Mouse (Mus musculus) kidney, adult 9 months (tissue): ENCODE measurements around the gene Nfya.
A peak's percentile ranks its signal among the peaks of the same experiment; 100 is the strongest.

Source experiments
- DNase-seq: peaks from one replicate; pipeline ENCODE4 v3.0.0; 2022

Nfya gene

DNA sequence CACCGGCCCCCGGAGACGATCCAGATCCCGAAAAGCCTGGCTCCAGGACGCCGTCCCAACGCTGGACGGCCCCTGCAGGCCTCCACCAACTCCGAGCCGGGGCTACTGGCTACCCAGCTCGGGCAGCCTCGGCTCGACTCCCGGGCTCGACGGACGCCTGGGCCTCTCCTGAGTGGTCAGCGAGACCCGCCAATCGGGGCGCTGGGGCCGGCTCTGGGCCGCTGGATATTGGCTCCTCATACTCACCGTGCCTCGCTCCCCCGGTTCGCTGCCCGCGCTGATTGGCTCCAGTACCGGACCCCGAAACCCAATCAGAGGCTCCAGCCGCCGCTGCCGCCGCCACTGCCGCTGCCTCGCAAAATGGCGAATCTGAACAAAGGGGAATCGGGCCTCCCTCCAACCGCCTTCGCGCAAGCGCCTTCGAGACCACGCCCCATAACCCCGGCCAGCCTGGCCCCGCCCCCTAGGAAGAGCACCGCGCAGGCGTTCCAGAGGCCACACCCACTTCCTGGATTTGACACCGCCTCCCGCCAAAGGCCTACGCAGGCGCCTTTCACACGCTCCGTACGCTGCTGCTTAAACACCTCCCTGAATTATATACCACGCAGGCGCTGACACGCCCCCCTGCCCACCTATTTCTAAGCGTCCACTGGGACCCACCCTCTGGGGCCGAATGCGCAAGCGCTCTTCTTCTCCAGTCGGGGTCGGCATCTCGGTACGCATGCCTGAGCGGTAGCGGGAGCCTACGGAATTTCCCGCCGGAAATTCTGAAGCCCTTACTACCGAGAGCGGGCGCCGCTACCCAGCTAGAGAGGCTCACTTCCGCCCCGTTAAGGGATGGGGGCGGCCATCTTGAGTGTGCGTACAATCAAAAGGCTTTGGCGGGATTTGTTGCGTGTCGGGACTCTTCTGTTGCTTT lies at the start of gene Nfya, which contains the start of gene Oard1:
TSS of gene Nfya (minus strand) at position 527 of the 919 bp plus-strand sequence.
TSS of gene Oard1 (plus strand) at position 635 of the 919 bp plus-strand sequence.
- DNase-seq, result peak; percentile 100

GRCm38 (mm10) chr17:48457971-48458653 lies 48.4 kb upstream of the Nfya start:
- DNase-seq, result no peak

- no peak for DNase-seq
Measured at GRCm38 (mm10) chr17:48455955-48456354, 46.2 kb upstream of the Nfya start.

GRCm38 (mm10) chr17:48454688-48455087 lies 45.0 kb upstream of the Nfya start, which contains the start of gene Unc5cl:
Unc5cl (plus strand) TSS chr17:48454901.
- DNase-seq, result no peak

GRCm38 (mm10) chr17:48454190-48454589 lies 44.5 kb upstream of the Nfya start:
- DNase-seq, result no peak

DNA sequence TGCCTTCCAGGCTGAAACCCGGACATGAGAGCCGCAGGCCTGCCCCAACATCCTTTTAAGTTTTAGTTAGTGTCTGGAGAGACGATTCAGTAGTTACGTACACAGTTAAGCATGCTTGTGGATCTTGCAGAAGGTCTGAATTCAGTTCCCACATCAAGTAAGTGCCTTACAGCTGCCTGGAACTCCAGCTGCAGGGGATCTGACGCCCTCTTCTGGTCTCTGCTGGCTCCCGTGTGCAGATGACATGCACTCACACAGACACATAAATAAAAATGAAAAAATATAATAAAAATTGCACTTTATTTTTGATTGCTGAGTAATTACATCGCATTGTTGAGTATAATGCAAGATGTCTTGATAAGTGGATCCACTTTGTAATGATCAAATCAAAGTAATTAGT lies 43.8 kb upstream of the Nfya start:
- no peak for DNase-seq

- DNase-seq, result no peak
Measured at GRCm38 (mm10) chr17:48451753-48452444, 42.2 kb upstream of the Nfya start.

DNA sequence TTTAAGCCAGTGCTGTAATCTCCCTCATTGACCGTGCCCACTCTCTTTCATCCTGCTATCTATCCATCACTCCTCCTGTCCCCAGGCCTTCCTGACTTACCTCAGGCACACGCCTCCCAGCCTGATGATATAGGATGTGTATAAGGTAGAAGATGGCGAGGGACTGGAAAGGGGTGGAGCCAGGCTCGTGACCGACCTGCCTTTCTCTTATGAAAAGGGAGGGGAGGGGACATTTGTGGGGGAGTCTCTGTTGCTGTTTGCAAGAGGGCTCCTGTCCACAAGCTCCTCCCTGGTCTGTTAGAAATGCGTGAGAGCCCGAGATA lies 41.6 kb upstream of the Nfya start, which contains the start of gene Tspo2:
TSS of gene Tspo2 (minus strand) at position 170 of the 323 bp plus-strand sequence.
- DNase-seq, result no peak

GRCm38 (mm10) chr17:48450666-48451352 lies 41.1 kb upstream of the Nfya start:
- DNase-seq, result no peak

DNA sequence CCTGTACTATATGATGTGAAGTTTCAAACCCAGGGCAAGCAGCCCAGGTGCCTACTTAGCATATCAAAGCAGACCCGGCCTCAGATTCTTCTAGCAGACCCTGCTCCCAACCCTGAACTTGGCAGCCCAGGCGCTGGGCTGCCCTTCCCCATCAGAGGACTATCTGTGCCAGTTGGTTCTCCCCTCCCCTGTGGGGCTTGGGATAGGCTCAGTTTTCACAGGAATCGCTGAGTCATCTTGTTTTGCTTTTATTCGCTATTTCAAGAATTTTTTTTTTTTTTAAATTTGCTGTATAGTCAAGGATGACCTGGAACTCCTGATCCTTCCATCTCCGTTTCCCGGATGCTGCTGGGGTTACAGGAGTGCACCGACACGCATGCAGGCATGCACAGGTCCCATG lies 38.0 kb upstream of the Nfya start:
- DNase-seq, result no peak

GRCm38 (mm10) chr17:48443542-48444145 lies 33.9 kb upstream of the Nfya start:
- DNase-seq, result peak; percentile 76

GRCm38 (mm10) chr17:48442745-48443457 lies 33.2 kb upstream of the Nfya start:
- peak; percentile 82 for DNase-seq

DNA sequence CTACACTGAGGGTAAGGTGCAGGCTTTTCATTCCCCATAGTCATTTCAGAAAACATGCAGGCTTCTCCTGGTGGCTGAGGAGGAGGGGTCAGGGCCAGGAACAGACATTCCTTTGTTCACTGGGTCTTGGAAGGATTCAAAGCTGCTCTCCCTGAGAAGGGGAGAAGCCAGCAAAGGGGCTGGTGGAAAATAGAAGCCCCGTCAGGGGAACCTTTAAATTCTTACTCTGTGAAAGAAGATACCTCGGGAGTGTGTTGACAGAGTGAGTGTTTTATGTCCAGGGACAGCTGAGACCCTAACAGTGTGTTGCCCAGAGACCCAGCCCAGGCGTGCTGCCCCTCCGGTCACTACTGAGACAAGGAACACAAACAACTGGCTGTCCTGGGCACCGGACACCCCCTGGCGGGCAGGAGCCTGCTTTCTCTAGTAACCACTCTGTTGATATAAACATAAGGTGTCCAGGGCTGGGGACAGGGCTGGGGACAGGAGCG lies 27.8 kb upstream of the Nfya start:
- no peak for DNase-seq

DNA sequence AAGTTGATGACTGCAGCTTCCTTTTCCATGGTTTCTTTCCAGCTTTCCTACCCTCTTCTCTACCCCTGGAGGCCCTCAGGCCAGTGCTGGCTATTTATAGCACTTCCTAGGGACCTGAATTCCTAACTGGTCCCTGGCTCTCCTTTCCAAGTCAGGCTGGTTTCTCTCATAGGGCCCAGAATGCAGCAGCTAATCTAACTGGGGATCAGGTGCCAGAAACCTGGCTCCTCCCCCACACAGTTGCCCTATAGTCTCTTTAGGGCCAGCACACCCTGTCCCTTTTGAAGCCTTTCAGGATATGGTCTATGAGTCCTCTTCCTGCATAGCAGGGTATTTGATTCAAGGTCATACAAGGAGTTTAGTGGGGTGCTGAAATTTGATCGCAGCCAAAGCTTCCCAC lies 26.8 kb upstream of the Nfya start:
- DNase-seq, result peak; percentile 36

DNA sequence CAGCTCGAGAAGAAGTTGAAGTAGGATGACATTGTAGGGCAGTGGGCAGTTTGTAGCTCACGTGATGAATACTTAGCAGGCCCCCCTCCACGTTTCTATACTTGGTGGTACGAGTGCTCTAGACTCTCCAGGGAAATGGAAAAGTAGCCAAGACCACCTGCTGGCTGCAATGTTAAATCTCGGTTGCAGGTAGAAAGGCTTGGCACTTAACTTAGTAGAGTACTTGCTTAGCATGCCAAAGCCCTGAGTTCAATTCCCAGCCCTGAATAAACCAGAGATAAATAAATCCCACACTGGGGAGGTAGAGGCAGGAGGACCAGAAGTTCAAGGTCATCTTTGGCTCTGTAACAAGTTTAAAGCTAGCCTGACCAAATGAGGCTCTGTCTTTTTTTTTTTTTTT lies 24.8 kb upstream of the Nfya start:
- DNase-seq, result no peak

GRCm38 (mm10) chr17:48433689-48434330 lies 24.1 kb upstream of the Nfya start:
- DNase-seq, result no peak

DNA sequence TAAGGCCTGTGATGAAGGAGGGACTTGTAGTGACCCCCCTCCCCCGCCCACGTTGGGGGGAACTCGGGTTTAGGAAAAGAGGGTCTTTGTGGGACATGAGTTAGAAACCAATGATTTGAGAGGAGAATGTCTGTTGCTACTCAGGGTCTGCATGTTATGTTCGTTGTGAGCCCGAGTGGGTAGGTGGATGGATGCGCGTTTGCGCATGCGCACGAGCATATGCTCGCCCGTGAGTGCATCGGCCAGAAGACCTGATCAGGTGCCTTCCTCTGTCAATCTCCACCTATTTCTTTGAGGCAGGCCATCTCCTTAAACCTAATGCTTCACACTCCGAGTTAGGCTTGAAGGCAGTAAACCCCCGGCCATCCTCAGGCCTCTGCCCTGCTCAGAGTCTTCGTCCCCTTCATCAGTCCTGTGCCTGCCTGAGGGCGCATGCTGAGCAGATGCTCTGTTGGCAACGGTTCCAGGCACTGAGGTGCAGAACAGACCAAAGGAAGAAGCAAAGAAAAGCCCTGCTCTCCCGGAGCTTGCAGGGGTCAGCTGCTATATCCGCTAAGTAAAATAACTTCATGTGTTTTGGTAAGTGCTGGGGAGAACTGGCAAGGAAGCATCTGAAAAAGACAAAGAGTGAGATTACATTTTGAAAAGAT lies 23.4 kb upstream of the Nfya start:
- DNase-seq, result no peak

GRCm38 (mm10) chr17:48432158-48432980 lies 22.7 kb upstream of the Nfya start, which contains the start of gene Apobec2:
Apobec2 (minus strand) TSS chr17:48432930.
- DNase-seq, result no peak

GRCm38 (mm10) chr17:48431054-48431453 lies 21.3 kb upstream of the Nfya start:
- DNase-seq, result no peak
